Mouse (Mus musculus) hindbrain, embryonic 10.5 days (tissue): ENCODE measurements at regions not wholly inside any gene's neighbourhood (a gene's known extent, or its start where the extent isn't known, plus 50 kb on each side); places are given as distances from the start of the nearest gene placed in this dataset.

ENCODE experiments used
- DNase-seq: peaks from one replicate; pipeline ENCODE4 v3.0.0-alpha.2; 2017; ENCODE audit warnings: low spot score
- H3K27ac ChIP-seq: fragments of 300-500 bp; sonication (generic); 2 replicates; pipeline ENCODE4 v1.5.1; 2016; ENCODE audit warnings: mild to moderate bottlenecking, moderate library complexity
- H3K27me3 ChIP-seq: fragments of 300-500 bp; sonication (generic); 2 replicates; pipeline ENCODE4 v1.6.1; 2016; ENCODE audit warnings: mild to moderate bottlenecking; ENCODE audit not compliant: poor library complexity, insufficient read depth, severe bottlenecking
- H3K36me3 ChIP-seq: fragments of 300-500 bp; sonication (generic); 2 replicates; pipeline ENCODE4 v1.6.1; 2016; ENCODE audit warnings: mild to moderate bottlenecking, moderate library complexity
- H3K4me1 ChIP-seq: fragments of 300-500 bp; sonication (generic); replicated peaks from 2 replicates; pipeline ENCODE4 v1.6.1; 2016; ENCODE audit warnings: mild to moderate bottlenecking
- H3K4me3 ChIP-seq: fragments of 300-500 bp; sonication (generic); 2 replicates; pipeline ENCODE4 v1.5.1; 2016; ENCODE audit warnings: mild to moderate bottlenecking, moderate library complexity
- H3K9me3 ChIP-seq: fragments of 300-500 bp; sonication (generic); 2 replicates; pipeline ENCODE4 v1.6.1; 2016; ENCODE audit warnings: mild to moderate bottlenecking, moderate library complexity
- WGBS: fragments of 180-500 bp; shearing (Covaris S2); methylation state at CpG from one replicate; pipeline ENCODE4 v1.1.7; 2016; 5-methylcytosine and 5-hydroxymethylcytosine counted together

DNA sequence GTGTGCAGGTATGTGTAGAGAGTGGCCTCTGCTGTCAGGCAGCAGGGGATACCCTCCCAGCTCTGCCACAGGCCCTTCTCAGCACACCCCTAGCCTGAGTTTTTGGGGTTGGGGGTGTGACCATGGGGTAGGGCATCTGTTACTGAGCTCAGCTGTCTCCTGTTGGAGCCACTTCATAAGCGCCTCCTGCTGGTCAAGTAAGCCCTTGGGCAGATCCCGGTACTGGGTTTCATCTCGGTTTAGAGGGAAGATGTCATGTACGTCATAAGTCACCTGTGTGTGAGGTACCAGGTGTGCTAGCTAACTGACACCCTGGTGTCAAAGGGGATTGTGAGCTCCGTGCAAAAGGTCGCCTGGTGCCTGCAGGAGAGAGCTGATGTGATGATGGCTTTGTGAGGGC, 328.2 kb upstream of the Dio3 start:
- Histone ChIP-seq H3K9me3 (0 out of 2 replicates have a peak, but pooled peaks cover 3% of the 10 kb centered on the region), H3K27ac (peak overlapping the region; percentile 92), H3K4me3 (no peak overlapping the region), H3K27me3 (0 out of 2 replicates have a peak, but pooled peaks cover 7% of the 10 kb centered on the region), H3K36me3 (no peaks in the 10 kb centered on the region), H3K4me1 (peaks cover 70% of the 10 kb centered on the region)
- WGBS = 31% methylated on average over 6 of the region's 6 CpGs
- DNase-seq = peak; percentile 50

DNA sequence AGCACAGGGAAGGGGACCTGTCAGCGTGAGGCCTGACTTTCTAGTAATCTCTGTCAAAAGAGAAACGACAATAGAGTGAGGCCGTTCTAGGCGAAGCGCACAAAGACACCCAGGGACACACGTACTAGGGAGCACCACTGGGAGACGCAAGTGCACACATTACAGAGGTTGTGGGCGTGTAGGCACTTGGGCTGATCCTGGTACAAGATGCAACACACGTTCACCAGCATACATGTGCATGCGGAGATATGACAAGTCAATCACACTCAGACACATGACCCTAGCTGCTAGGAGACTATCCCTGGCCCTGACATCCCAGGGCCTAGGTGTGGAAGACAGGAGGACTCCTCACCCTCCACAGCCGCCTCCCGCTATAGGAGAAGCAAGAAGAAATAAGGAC, 327.4 kb upstream of the Dio3 start:
- 81% methylated on average over 12 of the region's 12 CpGs for WGBS
- Histone ChIP-seq H3K27ac (peak overlapping the region; percentile 92), H3K36me3 (no peaks in the 10 kb centered on the region), H3K27me3 (peaks cover 10% of the 10 kb centered on the region; the same call in 1 of the 2 replicates), H3K9me3 (0 out of 2 replicates have a peak, but pooled peaks cover 3% of the 10 kb centered on the region), H3K4me3 (no peak overlapping the region), H3K4me1 (peaks cover 62% of the 10 kb centered on the region)
- DNase-seq = no peak

DNA sequence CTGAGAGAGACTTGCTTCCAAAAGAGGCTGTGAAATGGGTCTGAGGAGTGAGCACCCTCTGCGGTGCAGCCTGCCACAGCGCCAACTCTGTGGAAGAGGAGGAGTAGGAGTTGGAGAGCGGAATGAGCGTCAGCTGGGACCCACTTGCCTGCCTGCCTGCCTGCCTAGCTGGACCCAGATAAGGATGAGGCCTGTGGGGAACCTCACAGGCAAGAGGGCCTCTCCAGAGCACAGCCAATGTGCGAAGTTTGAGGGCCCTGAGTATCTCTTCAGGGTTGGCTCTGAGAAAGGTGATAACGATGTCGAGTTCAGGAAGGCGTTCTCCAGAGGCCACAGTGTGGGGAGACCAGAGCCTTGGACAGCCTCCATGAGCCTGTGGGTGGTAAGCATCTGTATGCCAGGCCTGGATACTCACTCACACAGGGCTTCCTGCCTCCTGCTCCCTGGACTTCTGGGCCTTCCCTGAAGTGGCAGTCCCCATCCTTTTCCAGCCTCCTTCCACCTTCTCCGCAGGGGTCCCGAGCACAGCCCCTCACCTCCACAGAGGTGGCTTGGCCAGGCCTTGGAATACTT, 326.9 kb upstream of the Dio3 start:
- Histone ChIP-seq H3K27ac (peak overlapping the region; percentile 92), H3K4me3 (no peak overlapping the region), H3K9me3 (0 out of 2 replicates have a peak, but pooled peaks cover 3% of the 10 kb centered on the region), H3K4me1 (peaks cover 57% of the 10 kb centered on the region), H3K36me3 (no peaks in the 10 kb centered on the region), H3K27me3 (peaks cover 9% of the 10 kb centered on the region; the same call in 1 of the 2 replicates)
- DNase-seq = no peak
- WGBS = 84% methylated on average over 10 of the region's 10 CpGs

DNA sequence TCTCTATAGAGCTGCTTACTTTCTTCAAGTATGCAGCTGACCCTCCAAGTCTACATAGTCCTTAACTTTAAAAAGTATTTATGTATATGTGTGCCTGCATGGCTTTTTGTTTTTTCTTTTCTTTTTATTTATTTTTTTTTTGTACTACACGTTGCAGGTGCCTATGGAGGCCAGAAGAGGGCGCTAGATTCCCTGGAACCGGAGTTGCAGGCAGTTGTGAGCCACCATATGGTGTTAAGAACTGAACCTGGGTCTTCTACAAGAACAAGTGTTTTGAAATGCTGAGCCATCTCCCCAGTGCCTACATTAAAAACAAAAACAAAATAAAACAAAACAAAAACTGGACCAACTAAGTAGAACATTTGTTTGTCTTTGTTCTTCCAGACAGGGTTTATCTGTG, 325.9 kb upstream of the Dio3 start:
- 60% methylated on average over 3 of the region's 3 CpGs for WGBS
- no peak overlapping the region; the same call in 1 of the 2 replicates for H3K27ac ChIP-seq
- H3K27me3 ChIP-seq = peaks cover 8% of the 10 kb centered on the region; the same call in 1 of the 2 replicates
- DNase-seq = no peak
- H3K4me1 ChIP-seq = peaks cover 55% of the 10 kb centered on the region
- no peaks in the 10 kb centered on the region for H3K36me3 ChIP-seq
- H3K4me3 ChIP-seq = no peak overlapping the region
- 0 out of 2 replicates have a peak, but pooled peaks cover 3% of the 10 kb centered on the region for H3K9me3 ChIP-seq

DNA sequence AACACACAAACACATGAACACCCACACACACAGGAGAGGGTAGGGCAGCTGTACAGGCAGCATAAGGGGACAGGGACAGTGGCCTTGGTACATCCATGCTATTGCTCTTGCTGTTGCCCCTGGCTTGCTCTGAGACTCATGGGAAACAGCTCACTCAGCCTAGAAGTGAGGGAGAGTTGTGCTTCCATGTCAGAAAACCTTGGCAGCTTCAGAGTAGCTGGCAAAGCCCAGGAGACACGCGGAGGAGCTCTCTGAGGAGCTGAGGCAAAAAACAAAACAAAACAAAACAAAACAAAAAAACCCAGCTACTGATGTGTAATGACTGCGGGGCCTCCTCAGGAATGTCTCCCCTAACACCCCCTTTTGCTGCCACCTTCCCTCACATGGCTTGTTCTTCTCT, 321.6 kb upstream of the Dio3 start:
- 0 out of 2 replicates have a peak, but pooled peaks cover 3% of the 10 kb centered on the region for H3K9me3 ChIP-seq
- H3K4me1 ChIP-seq = peaks cover 23% of the 10 kb centered on the region
- DNase-seq = no peak
- peak overlapping the region; percentile 66 for H3K27ac ChIP-seq
- WGBS = 74% methylated on average over 3 of the region's 3 CpGs
- no peak overlapping the region for H3K4me3 ChIP-seq
- H3K27me3 ChIP-seq = peaks cover 35% of the 10 kb centered on the region
- H3K36me3 ChIP-seq = no peaks in the 10 kb centered on the region

DNA sequence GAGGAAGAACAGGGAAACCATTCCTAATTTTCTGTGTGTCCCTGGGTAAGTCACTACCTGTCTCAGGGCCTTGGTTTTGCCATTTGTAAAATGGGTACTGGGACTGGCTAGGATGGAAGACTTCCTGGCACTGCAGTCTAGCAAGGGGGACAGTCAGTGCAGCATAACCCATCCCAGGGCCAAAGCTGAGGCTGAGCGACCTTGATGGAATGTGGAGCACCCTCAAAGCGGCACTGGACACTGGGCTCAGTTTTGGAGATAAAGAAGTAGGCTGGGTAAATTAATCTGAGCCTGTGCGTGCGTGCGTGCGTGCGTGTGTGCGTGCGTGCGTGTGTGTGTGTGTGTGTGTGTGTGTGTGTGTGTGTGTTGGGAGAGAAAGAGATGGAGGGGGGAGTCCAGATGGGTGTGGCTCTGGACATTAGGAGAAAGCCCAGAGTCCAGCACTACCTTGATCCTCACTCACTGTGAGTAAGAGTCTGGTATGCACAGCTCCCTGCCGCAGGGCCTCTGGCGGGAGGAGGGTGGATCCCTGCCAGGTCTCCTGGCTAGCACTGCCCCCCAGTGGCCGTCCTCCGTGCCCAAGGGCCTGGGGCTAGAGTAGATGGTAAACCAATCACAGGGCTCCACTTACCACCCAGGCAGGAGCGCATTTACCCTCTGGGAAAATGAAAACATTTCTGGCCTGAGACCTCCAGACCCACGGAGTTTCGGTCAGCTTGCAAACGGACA, 320.3 kb upstream of the Dio3 start:
- Histone ChIP-seq H3K4me1 (peaks cover 20% of the 10 kb centered on the region), H3K27me3 (peaks cover 45% of the 10 kb centered on the region), H3K36me3 (no peaks in the 10 kb centered on the region), H3K27ac (peak overlapping the region; percentile 66), H3K4me3 (no peak overlapping the region), H3K9me3 (no peaks in the 10 kb centered on the region)
- DNase-seq = peak; percentile 88
- 48% methylated on average over 18 of the region's 18 CpGs for WGBS

DNA sequence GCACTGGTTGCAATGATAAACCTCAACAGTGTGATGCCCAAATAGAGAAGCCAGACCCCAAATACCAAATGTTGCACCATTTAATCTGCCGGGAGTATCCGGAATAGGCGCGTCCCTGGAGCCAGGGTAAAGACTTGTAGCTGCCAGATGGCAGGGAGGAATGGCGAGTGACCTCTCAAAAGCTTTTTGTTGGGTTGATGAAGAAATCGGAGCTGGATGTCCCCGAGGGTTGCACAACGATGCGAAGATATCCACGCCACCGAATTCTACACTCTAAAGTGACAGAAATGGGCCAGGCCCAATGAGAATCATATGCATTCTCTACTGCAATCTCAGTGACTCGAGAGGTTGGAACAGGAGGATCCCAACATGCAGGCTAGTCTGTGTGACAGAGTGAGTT, 312.1 kb upstream of the Dio3 start:
- no peak for DNase-seq
- 89% methylated on average over 12 of the region's 12 CpGs for WGBS
- Histone ChIP-seq H3K27me3 (peaks cover 17% of the 10 kb centered on the region; the same call in 1 of the 2 replicates), H3K9me3 (no peaks in the 10 kb centered on the region), H3K36me3 (no peaks in the 10 kb centered on the region), H3K4me3 (no peak overlapping the region), H3K27ac (no peak overlapping the region), H3K4me1 (peaks cover 14% of the 10 kb centered on the region; the same call in 1 of the 2 replicates)

DNA sequence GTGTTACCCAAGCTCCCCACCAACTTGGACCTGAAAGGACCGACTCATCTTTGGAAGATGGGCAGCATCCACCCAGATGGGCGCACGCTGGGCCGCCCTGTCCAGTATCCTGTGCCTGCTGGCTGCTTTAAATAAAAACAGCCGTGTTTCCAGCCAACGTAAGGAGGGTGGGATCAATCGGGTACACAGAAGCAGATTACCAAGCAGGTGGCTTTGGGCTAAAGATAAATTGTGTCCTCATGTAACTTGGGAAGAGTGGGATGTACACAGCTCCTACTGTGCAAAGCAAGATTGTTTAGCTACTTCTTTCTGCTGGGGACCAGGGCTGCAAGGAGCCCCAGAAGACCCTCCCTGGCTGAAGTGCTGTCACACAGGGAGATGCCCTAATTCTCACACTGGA, 310.6 kb upstream of the Dio3 start:
- H3K4me3 ChIP-seq = no peak overlapping the region
- peaks cover 9% of the 10 kb centered on the region; the same call in 1 of the 2 replicates for H3K27me3 ChIP-seq
- H3K36me3 ChIP-seq = no peaks in the 10 kb centered on the region
- WGBS = 85% methylated on average over 7 of the region's 7 CpGs
- H3K9me3 ChIP-seq = no peaks in the 10 kb centered on the region
- DNase-seq = no peak
- H3K27ac ChIP-seq = no peak overlapping the region
- H3K4me1 ChIP-seq = peaks cover 14% of the 10 kb centered on the region; the same call in 1 of the 2 replicates

DNA sequence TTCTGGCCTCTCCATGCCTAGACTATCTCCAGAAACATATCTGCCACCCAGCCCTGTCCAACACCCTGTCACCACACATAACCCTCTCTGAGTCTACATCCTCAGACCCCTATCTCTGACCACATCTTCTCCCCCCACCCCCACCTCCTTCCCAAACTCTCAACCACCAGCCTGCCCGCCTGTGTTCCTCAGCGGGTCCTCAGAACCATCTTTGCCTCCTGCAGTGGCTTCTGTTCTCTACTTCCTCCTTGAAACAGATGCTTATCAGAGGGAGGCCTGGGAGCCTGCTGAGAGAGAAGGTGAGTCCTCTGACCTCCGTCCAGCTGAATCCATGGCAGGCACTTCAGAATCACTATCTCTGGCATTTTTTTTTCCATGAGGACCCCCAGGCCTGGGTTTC, 307.4 kb upstream of the Dio3 start:
- DNase-seq = no peak
- H3K9me3 ChIP-seq = no peaks in the 10 kb centered on the region
- peaks cover 31% of the 10 kb centered on the region for H3K4me1 ChIP-seq
- no peak overlapping the region for H3K4me3 ChIP-seq
- H3K27me3 ChIP-seq = 0 out of 2 replicates have a peak, but pooled peaks cover 3% of the 10 kb centered on the region
- H3K27ac ChIP-seq = no peak overlapping the region
- no peaks in the 10 kb centered on the region for H3K36me3 ChIP-seq
- 56% methylated on average over 3 of the region's 3 CpGs for WGBS

DNA sequence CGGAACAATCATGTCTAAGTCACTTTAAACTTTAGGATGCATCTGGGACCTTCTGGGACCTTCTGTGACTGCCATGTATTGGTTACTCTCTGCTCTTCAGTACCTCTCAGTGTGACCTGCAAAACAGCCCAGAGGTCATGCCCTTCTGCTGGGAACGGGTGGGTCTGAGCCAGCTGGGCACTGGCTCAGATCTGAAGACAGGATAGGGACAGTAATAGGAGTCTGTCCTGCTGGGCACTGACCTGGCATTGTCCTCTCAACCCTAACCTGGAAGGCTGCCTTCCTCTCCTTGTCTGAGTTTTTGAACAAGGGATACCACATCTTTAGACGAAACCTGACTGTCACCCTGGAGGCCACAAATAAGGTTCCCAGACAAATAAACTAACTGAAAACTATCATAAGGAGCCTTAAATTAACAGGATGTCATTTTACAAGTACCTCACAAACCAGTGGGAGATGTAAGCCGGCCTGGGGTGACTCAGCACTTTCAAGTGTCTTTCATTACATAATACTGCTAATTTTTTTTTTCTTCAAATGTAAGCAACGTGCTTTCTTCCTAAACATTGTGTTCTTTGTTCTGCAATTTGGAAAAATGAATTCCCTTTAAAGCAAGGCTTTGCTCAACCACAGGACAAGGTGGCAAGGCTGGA, 306.4 kb upstream of the Dio3 start:
- no peak overlapping the region for H3K27ac ChIP-seq
- no peak overlapping the region for H3K4me3 ChIP-seq
- DNase-seq = no peak
- H3K36me3 ChIP-seq = no peaks in the 10 kb centered on the region
- H3K4me1 ChIP-seq = peaks cover 32% of the 10 kb centered on the region
- 65% methylated on average over 5 of the region's 5 CpGs for WGBS
- H3K27me3 ChIP-seq = 0 out of 2 replicates have a peak, but pooled peaks cover 3% of the 10 kb centered on the region
- no peaks in the 10 kb centered on the region for H3K9me3 ChIP-seq

DNA sequence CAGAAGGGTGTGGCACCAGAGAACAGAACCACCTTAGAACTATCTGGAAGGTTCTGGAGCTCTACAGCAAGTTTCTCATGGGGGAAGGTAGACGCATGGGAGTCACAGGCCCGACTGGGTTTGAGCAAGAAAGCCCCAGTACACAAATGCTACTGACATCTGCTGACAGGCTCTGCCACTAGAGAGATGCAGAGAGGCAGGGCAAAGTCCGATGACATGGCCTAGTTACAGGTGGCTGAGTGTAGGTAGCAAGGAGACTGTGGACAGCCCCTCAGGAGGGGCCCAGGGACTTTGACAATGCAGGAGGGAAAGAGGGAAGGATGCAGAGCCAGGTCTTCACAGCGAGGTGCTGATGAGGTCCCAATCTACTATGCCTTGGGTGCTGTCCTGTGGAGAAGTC, 305.3 kb upstream of the Dio3 start:
- H3K4me1 ChIP-seq = peaks cover 33% of the 10 kb centered on the region
- no peak for DNase-seq
- H3K27ac ChIP-seq = no peak overlapping the region
- H3K36me3 ChIP-seq = no peaks in the 10 kb centered on the region
- H3K4me3 ChIP-seq = no peak overlapping the region
- 0 out of 2 replicates have a peak, but pooled peaks cover 2% of the 10 kb centered on the region for H3K27me3 ChIP-seq
- no peaks in the 10 kb centered on the region for H3K9me3 ChIP-seq
- 86% methylated on average over 4 of the region's 4 CpGs for WGBS

DNA sequence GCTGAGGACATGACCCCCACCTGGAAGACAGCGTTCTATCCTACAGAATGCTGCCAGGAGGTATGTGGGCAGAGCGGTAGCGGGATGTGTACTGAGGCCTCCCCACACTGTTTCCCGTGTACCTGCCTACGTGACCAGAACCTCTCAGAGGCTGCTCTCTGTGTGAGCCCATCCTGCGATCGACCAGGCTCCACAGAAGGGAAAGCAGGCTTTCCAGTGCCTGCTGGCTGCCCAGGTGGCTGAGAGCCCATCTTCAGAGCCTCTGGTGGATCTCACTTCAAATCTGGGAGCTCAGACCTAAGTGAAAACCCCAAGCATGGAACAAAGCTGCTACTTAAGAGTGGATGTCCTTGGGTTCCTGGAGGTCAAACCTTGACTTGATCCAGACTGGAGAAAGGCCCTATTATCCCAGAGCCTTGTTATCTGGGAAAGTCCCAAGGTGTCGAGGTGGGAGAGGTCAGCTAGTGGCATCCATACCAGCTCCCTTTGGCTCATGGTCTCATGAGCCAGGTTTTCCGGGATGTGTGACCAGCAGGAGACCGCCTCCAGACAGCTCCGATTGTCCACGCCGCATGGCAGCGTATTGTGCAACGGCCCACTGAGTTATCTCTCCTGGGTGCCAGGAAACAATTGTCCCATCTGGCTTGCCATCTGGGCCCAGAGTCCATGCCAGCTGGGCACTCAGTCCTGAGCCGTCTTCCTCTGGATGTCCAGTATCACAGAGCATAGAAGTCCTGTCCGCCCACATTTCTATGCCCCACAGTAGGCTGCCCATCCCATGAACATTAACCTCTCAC, 303.5 kb upstream of the Dio3 start:
- H3K27me3 ChIP-seq = no peaks in the 10 kb centered on the region
- peaks cover 27% of the 10 kb centered on the region for H3K4me1 ChIP-seq
- H3K9me3 ChIP-seq = no peaks in the 10 kb centered on the region
- WGBS = 80% methylated on average over 17 of the region's 17 CpGs
- H3K36me3 ChIP-seq = no peaks in the 10 kb centered on the region
- no peak for DNase-seq
- H3K27ac ChIP-seq = peak overlapping the region; percentile 6
- H3K4me3 ChIP-seq = no peak overlapping the region
